Mouse (Mus musculus) embryonic fibroblast, embryonic 13.5 days (primary cell): ENCODE results near the gene Guca2b. TPM values are rescaled to one million over a fixed set of nuclear protein-coding genes. Genes with fewer than 3 reads are reported as not detected.
A peak's percentile ranks its signal among the peaks of the same experiment; 100 is the strongest.

Source experiments
- H3K27ac ChIP-seq: 2 replicates; pipeline ENCODE4 v1.5.1; 2012; ENCODE audit warnings: low read length, control low read depth, inconsistent platforms; ENCODE audit not compliant: insufficient read depth
- H3K4me1 ChIP-seq: 2 replicates; pipeline ENCODE4 v1.6.1; 2011; ENCODE audit warnings: low read length; ENCODE audit not compliant: control insufficient read depth, insufficient read depth
- H3K4me3 ChIP-seq: 2 replicates; pipeline ENCODE4 v1.5.1; 2011; ENCODE audit warnings: mild to moderate bottlenecking, control low read depth, low read length; ENCODE audit not compliant: insufficient read depth
- CTCF ChIP-seq: IDR thresholded peaks from 2 replicates; pipeline ENCODE4 v1.5.1; 2011; ENCODE audit warnings: mild to moderate bottlenecking, control low read depth, low read length, moderate library complexity, borderline replicate concordance; ENCODE audit not compliant: insufficient read depth
- POLR2A ChIP-seq: IDR thresholded peaks from 2 replicates; pipeline ENCODE4 v1.6.1; 2011; ENCODE audit warnings: low read depth, mild to moderate bottlenecking, control low read depth, low read length, moderate library complexity
- polyA plus RNA-seq: library from polyadenylated mRNA; stranded (reverse); fragments of >200 nt; gene quantifications from 2 replicates; pipeline ENCODE4 v1.2.4, GENCODE M21; 2011; ENCODE audit warnings: low read depth; ENCODE audit not compliant: missing spikeins, insufficient read length

Guca2b gene
- polyA plus RNA-seq, 1 experiment, result not detected

GRCm38 (mm10) chr4:119670736-119671135 lies 12.0 kb upstream of the Guca2b start:
- Histone ChIP-seq H3K4me3 (no peak overlapping the region), H3K4me1 (no peaks in the 10 kb centered on the region; the same call in 1 of the 2 replicates), H3K27ac (no peak overlapping the region)
- no peak for TF ChIP-seq POLR2A

- no peak overlapping the region for H3K4me3 ChIP-seq
- H3K4me1 ChIP-seq, result no peaks in the 10 kb centered on the region; the same call in 1 of the 2 replicates
- TF ChIP-seq POLR2A, result no peak
- no peak for TF ChIP-seq CTCF
- H3K27ac ChIP-seq, result no peak overlapping the region
These were observed 11.4 kb upstream of the Guca2b start for GRCm38 (mm10) chr4:119670210-119670555.

- TF ChIP-seq POLR2A (no peak), CTCF (no peak)
- H3K4me1 ChIP-seq, result no peaks in the 10 kb centered on the region; the same call in 1 of the 2 replicates
These were observed 10.8 kb upstream of the Guca2b start for GRCm38 (mm10) chr4:119669356-119670209.

GRCm38 (mm10) chr4:119668596-119668995 lies 9.8 kb upstream of the Guca2b start:
- Histone ChIP-seq H3K4me3 (no peak overlapping the region), H3K27ac (no peak overlapping the region), H3K4me1 (no peaks in the 10 kb centered on the region; the same call in 1 of the 2 replicates)
- no peak for TF ChIP-seq CTCF
- TF ChIP-seq POLR2A, result no peak

More at GRCm38 (mm10) chr4:119669356-119670209, 10.8 kb upstream of the Guca2b start:
- H3K4me3 ChIP-seq, result no peak overlapping the region
- H3K27ac ChIP-seq, result no peak overlapping the region

GRCm38 (mm10) chr4:119668185-119668584 lies 9.4 kb upstream of the Guca2b start:
- H3K4me3 ChIP-seq, result no peak overlapping the region

GRCm38 (mm10) chr4:119667454-119667853 lies 8.7 kb upstream of the Guca2b start:
- no peak overlapping the region for H3K4me3 ChIP-seq
- H3K4me1 ChIP-seq, result peaks cover 7% of the 10 kb centered on the region
- H3K27ac ChIP-seq, result no peak overlapping the region
- TF ChIP-seq CTCF (peak; percentile 71; the same call in 1 of the 2 replicates), POLR2A (no peak)

More at GRCm38 (mm10) chr4:119668185-119668584, 9.4 kb upstream of the Guca2b start:
- no peak overlapping the region for H3K27ac ChIP-seq
- H3K4me1 ChIP-seq, result peaks cover 3% of the 10 kb centered on the region; the same call in 1 of the 2 replicates
- TF ChIP-seq POLR2A (no peak), CTCF (no peak)

GRCm38 (mm10) chr4:119666116-119666515 lies 7.4 kb upstream of the Guca2b start:
- no peak for TF ChIP-seq POLR2A
- TF ChIP-seq CTCF, result no peak

GRCm38 (mm10) chr4:119665166-119665565 lies 6.4 kb upstream of the Guca2b start:
- TF ChIP-seq POLR2A (no peak), CTCF (no peak)
- Histone ChIP-seq H3K4me3 (no peak overlapping the region), H3K27ac (no peak overlapping the region), H3K4me1 (peaks cover 12% of the 10 kb centered on the region)

More at GRCm38 (mm10) chr4:119666116-119666515, 7.4 kb upstream of the Guca2b start:
- H3K27ac ChIP-seq, result no peak overlapping the region
- no peak overlapping the region for H3K4me3 ChIP-seq
- H3K4me1 ChIP-seq, result peaks cover 12% of the 10 kb centered on the region

- peaks cover 12% of the 10 kb centered on the region for H3K4me1 ChIP-seq
- no peak overlapping the region for H3K27ac ChIP-seq
- TF ChIP-seq CTCF (no peak), POLR2A (no peak)
- H3K4me3 ChIP-seq, result no peak overlapping the region
These were observed 4.8 kb upstream of the Guca2b start for GRCm38 (mm10) chr4:119663409-119664095.

GRCm38 (mm10) chr4:119662976-119663375 lies 4.2 kb upstream of the Guca2b start:
- H3K27ac ChIP-seq, result no peak overlapping the region
- TF ChIP-seq CTCF (no peak), POLR2A (no peak)
- H3K4me1 ChIP-seq, result peaks cover 12% of the 10 kb centered on the region
- H3K4me3 ChIP-seq, result no peak overlapping the region
